Mouse (Mus musculus) hindbrain, embryonic 14.5 days (tissue): ENCODE results near the gene Rcan1. TPM values are rescaled to one million over a fixed set of nuclear protein-coding genes. Genes with fewer than 3 reads are reported as not detected.

Experiments used
- ATAC-seq: fragments of 200-750 bp; cut with Nextera tagmentation; 2 replicates; pipeline ENCODE4 v1.8.0; 2017; ENCODE audit warnings: moderate number of reproducible peaks, mild to moderate bottlenecking, moderate TSS enrichment, moderate library complexity; ENCODE audit not compliant: low FRiP score
- DNase-seq: peaks from one replicate; pipeline ENCODE4 v3.0.0-alpha.2; 2015; ENCODE audit warnings: low spot score
- H3K27ac ChIP-seq: fragments of 300-500 bp; sonication (generic); 2 replicates; pipeline ENCODE4 v1.5.1; 2014; ENCODE audit warnings: mild to moderate bottlenecking, moderate library complexity
- H3K27me3 ChIP-seq: fragments of 300-500 bp; sonication (generic); 2 replicates; pipeline ENCODE4 v1.6.1; 2014; ENCODE audit warnings: mild to moderate bottlenecking, low read length, mixed read lengths; ENCODE audit not compliant: control insufficient read depth, insufficient read depth
- H3K36me3 ChIP-seq: fragments of 300-500 bp; sonication (generic); replicated peaks from 2 replicates; pipeline ENCODE4 v1.6.1; 2014; ENCODE audit not compliant: control insufficient read depth, insufficient read depth
- H3K4me1 ChIP-seq: fragments of 300-500 bp; sonication (generic); replicated peaks from 2 replicates; pipeline ENCODE4 v1.6.1; 2014; ENCODE audit warnings: antibody characterized with exemption, low read length, mixed read lengths; ENCODE audit not compliant: control insufficient read depth, insufficient read depth
- H3K4me2 ChIP-seq: fragments of 300-500 bp; sonication (generic); replicated peaks from 2 replicates; pipeline ENCODE4 v1.6.1; 2014; ENCODE audit warnings: mild to moderate bottlenecking, moderate library complexity
- H3K4me3 ChIP-seq: fragments of 300-500 bp; sonication (generic); replicated peaks from 2 replicates; pipeline ENCODE4 v1.5.1; 2014; ENCODE audit warnings: mild to moderate bottlenecking, low read length
- H3K9ac ChIP-seq: fragments of 300-500 bp; sonication (generic); 2 replicates; pipeline ENCODE4 v1.6.1; 2014
- H3K9me3 ChIP-seq: fragments of 300-500 bp; sonication (generic); 2 replicates; pipeline ENCODE4 v1.6.1; 2016; ENCODE audit warnings: low read length; ENCODE audit not compliant: control insufficient read depth
- WGBS: fragments of 180-500 bp; shearing (Covaris S2); extraction: QIAGEN DNeasy Blood & Tissue Kit; methylation state at CpG from one replicate; pipeline ENCODE4 v1.1.7; 2014; 5-methylcytosine and 5-hydroxymethylcytosine counted together
- polyA plus RNA-seq: library from polyadenylated mRNA; unstranded; fragments of >200 nt; fragmentation: Nextera tagmentation; extraction: Ambion mirVana; gene quantifications from 2 replicates; pipeline ENCODE4 v1.2.1, GENCODE M21; 2014

The Rcan1 gene
- polyA plus RNA-seq, 1 experiment from 2014 or later = 76.8 TPM

GRCm38 (mm10) chr16:92401206-92401605, 69.5 kb downstream of the Rcan1 start:
- Histone ChIP-seq H3K4me1 (peaks cover 30% of the 10 kb centered on the region), H3K27me3 (no peaks in the 10 kb centered on the region), H3K4me3 (no peak overlapping the region), H3K27ac (no peak overlapping the region), H3K4me2 (no peak overlapping the region), H3K9me3 (no peaks in the 10 kb centered on the region), H3K9ac (no peak overlapping the region), H3K36me3 (peaks cover 2% of the 10 kb centered on the region)
- DNase-seq (no peak), ATAC-seq (no peak)
- 57% methylated on average over 10 of the region's 10 CpGs for WGBS

GRCm38 (mm10) chr16:92399490-92400458, 70.9 kb downstream of the Rcan1 start:
- peaks cover 30% of the 10 kb centered on the region for H3K4me1 ChIP-seq
- H3K36me3 ChIP-seq = peaks cover 16% of the 10 kb centered on the region
- no peaks in the 10 kb centered on the region for H3K9me3 ChIP-seq
- H3K9ac ChIP-seq = peak overlapping the region; percentile 59
- H3K4me2 ChIP-seq = peak overlapping the region; percentile 78
- DNase-seq = peak; percentile 79
- H3K4me3 ChIP-seq = peak overlapping the region; percentile 31
- peak; percentile 82 for ATAC-seq
- peak overlapping the region; percentile 68 for H3K27ac ChIP-seq
- no peaks in the 10 kb centered on the region for H3K27me3 ChIP-seq
- under 1% methylated on average over 37 of the region's 37 CpGs for WGBS

GRCm38 (mm10) chr16:92398574-92399118, 72.0 kb downstream of the Rcan1 start:
- Histone ChIP-seq H3K27ac (no peak overlapping the region), H3K4me1 (peaks cover 30% of the 10 kb centered on the region), H3K9me3 (no peaks in the 10 kb centered on the region), H3K36me3 (peaks cover 27% of the 10 kb centered on the region), H3K4me3 (peak overlapping the region; percentile 31; the same call in 1 of the 2 replicates), H3K4me2 (peak overlapping the region; percentile 78), H3K27me3 (no peaks in the 10 kb centered on the region), H3K9ac (0 out of 2 replicates have a peak overlapping the region, but pooled peaks have one; percentile 59)
- no peak for ATAC-seq
- no peak for DNase-seq
- WGBS = 52% methylated on average over 6 of the region's 6 CpGs

- Histone ChIP-seq H3K9ac (no peak overlapping the region), H3K4me2 (0 out of 2 replicates have a peak overlapping the region, but pooled peaks have one; percentile 78), H3K4me3 (no peak overlapping the region), H3K27me3 (no peaks in the 10 kb centered on the region), H3K27ac (no peak overlapping the region), H3K36me3 (peaks cover 34% of the 10 kb centered on the region), H3K9me3 (no peaks in the 10 kb centered on the region), H3K4me1 (peaks cover 30% of the 10 kb centered on the region)
- no peak for DNase-seq
- no peak for ATAC-seq
- 45% methylated on average over 10 of the region's 10 CpGs for WGBS
These were observed 72.7 kb downstream of the Rcan1 start for GRCm38 (mm10) chr16:92397745-92398573.

- DNase-seq = no peak
- H3K27ac ChIP-seq = no peak overlapping the region
These were observed 76.9 kb downstream of the Rcan1 start for GRCm38 (mm10) chr16:92393732-92394131.

GRCm38 (mm10) chr16:92387692-92388091, 83.0 kb downstream of the Rcan1 start:
- Histone ChIP-seq H3K9me3 (no peaks in the 10 kb centered on the region), H3K27me3 (no peaks in the 10 kb centered on the region), H3K4me2 (no peak overlapping the region), H3K27ac (no peak overlapping the region), H3K4me1 (peaks cover 2% of the 10 kb centered on the region; the same call in 1 of the 2 replicates), H3K9ac (no peak overlapping the region), H3K36me3 (peaks cover 14% of the 10 kb centered on the region; the same call in 1 of the 2 replicates), H3K4me3 (no peak overlapping the region)
- ATAC-seq (no peak), DNase-seq (no peak)
- 59% methylated on average over 10 of the region's 10 CpGs for WGBS

More at GRCm38 (mm10) chr16:92393732-92394131, 76.9 kb downstream of the Rcan1 start:
- Histone ChIP-seq H3K4me3 (no peak overlapping the region), H3K27me3 (no peaks in the 10 kb centered on the region), H3K36me3 (peaks cover 51% of the 10 kb centered on the region), H3K4me1 (peaks cover 8% of the 10 kb centered on the region; the same call in 1 of the 2 replicates), H3K9ac (no peak overlapping the region), H3K4me2 (no peak overlapping the region), H3K9me3 (no peaks in the 10 kb centered on the region)
- WGBS = 98% methylated on average over 3 of the region's 3 CpGs
- ATAC-seq = no peak

GRCm38 (mm10) chr16:92385062-92385461, 85.6 kb downstream of the Rcan1 start:
- DNase-seq = no peak
- peaks cover 4% of the 10 kb centered on the region; the same call in 1 of the 2 replicates for H3K4me1 ChIP-seq
- no peaks in the 10 kb centered on the region for H3K9me3 ChIP-seq
- H3K36me3 ChIP-seq = no peaks in the 10 kb centered on the region
- ATAC-seq = no peak
- no peaks in the 10 kb centered on the region for H3K27me3 ChIP-seq
- H3K4me3 ChIP-seq = no peak overlapping the region
- H3K27ac ChIP-seq = no peak overlapping the region
- H3K9ac ChIP-seq = no peak overlapping the region
- no peak overlapping the region for H3K4me2 ChIP-seq
- WGBS = 4% methylated on average over 2 of the region's 2 CpGs

GRCm38 (mm10) chr16:92383412-92383811, 87.3 kb downstream of the Rcan1 start:
- Histone ChIP-seq H3K9ac (no peak overlapping the region), H3K4me1 (peaks cover 4% of the 10 kb centered on the region; the same call in 1 of the 2 replicates), H3K36me3 (no peaks in the 10 kb centered on the region), H3K27ac (no peak overlapping the region), H3K9me3 (no peaks in the 10 kb centered on the region), H3K4me3 (no peak overlapping the region), H3K27me3 (no peaks in the 10 kb centered on the region), H3K4me2 (no peak overlapping the region)
- ATAC-seq (no peak), DNase-seq (no peak)
